Mouse (Mus musculus) gastrocnemius, postnatal 14 days (tissue): ENCODE measurements around the gene Il17rb. TPM values are rescaled to one million over a fixed set of nuclear protein-coding genes. Genes with fewer than 3 reads are reported as not detected.

ENCODE experiments used
- DNase-seq: peaks from one replicate; pipeline ENCODE4 v3.0.0; 2021; ENCODE audit warnings: mixed read lengths
- intact Hi-C: fragments of 180-260 bp; cut with DNase I; formaldehyde crosslinking; loops from one replicate; pipeline ENCODE4 v1.15.1; 2025; ENCODE audit warnings: low total_unique reads
- total RNA-seq, 2 experiments: library from RNA; stranded (reverse); gene quantifications; 2 replicates each; pipeline ENCODE4 v1.2.3; 2021

Il17rb gene
- total RNA-seq, 2 experiments from 2014 or later = 0.10 TPM; not detected in 1

DNA sequence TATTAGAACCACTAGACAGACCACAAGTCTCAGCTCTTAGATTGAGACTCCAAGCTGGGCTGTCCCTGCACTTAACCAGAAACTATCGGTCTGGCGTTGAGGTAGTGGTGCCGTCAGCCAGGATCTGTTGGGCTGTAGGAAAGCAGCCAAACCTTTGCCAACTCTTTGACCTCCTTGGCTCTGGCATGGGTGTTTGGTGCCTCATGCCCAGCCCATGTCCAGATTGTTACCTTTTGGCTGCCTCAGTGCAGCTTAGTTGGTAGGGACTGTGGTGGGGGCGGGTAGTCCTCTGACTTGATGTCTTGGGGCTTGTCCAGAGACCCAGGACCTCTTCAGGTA, 9.7 kb upstream of the Il17rb start:
- no peak for DNase-seq

GRCm38 (mm10) chr14:30017794-30018462, 9.2 kb upstream of the Il17rb start:
- no peak for DNase-seq
- intact Hi-C loops = no loop called here

More for the DNA sequence above, 9.7 kb upstream of the Il17rb start:
- intact Hi-C loops = no loop called here

- intact Hi-C loops = no loop called here
- DNase-seq = no peak
Observed at GRCm38 (mm10) chr14:30016666-30017065, 8.0 kb upstream of the Il17rb start.

DNA sequence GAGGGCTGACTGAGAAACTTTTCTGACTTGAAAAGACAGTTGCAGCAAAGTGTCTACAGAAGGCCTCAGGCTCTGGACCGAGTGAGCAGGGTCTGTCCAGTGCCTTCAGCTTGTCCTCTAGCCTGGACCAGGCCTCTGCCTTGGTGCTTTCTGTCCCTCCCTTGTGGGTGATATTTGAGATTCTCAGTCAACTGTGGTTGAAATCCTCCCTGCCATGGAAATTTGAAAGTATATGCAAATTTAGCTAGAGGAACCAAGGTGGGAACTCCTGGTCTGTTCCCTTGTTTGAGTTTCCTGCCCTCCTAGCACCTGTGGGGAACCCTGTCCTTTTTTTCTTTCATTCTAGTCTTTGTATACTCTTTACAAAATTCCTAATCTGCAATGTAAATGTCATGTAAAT, 6.3 kb upstream of the Il17rb start:
- intact Hi-C loops = no loop called here
- DNase-seq = no peak

DNA sequence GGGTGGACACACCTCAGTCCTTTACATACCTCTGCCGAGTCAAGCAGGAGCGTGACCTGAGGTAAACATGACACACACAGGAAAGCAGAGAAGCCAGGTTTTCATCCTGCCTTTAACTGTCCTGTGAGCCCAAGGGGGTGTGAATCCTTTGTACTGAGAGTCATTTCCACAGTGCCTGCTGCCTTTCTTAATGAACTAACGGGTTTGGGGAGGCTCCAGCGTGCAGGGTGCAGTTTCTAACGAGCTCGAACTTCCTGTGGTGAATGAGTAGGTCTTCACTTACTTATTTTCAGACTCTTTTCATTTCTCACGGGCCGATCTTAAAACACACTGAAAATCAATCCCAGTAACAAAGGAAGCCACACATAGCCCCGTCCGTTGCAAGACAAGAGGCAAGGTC, 5.8 kb upstream of the Il17rb start:
- intact Hi-C loops = no loop called here
- no peak for DNase-seq

DNA sequence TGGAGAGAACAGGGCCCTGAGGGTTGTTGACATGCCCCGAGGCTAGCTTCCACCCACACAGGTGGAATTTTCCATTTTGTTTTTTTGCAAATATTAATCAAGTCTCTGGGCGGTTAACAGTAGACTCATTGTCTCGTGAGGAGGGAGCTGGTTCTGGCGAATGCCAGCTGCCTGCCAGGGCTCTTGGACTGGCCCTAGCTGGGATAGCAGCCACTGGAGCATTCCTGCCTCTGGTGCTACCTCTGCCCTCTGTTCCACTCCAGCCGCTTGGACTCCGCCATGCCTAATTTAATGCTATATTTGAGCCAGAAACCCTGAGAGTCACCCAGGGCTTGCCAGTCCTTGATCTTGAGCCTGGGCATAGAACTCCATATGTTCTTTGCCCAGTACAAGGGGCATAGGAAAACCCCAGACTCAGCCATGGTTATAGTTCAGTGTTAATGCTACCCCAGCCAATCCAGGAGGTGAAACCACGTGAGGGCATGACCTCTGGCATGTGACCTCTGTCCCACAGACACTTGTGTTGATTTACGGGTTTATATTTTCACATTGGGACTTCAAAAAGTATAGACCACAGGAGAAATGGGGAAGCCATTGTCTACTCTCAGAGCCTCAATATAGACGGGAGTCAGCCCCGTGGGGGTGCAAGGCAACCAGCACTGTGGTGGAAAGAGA, 3.3 kb upstream of the Il17rb start:
- intact Hi-C loops = no loop called here
- DNase-seq = no peak

GRCm38 (mm10) chr14:30009864-30010560, 1.3 kb upstream of the Il17rb start:
- peak; percentile 69 for DNase-seq
- intact Hi-C loops = no loop called here

DNA sequence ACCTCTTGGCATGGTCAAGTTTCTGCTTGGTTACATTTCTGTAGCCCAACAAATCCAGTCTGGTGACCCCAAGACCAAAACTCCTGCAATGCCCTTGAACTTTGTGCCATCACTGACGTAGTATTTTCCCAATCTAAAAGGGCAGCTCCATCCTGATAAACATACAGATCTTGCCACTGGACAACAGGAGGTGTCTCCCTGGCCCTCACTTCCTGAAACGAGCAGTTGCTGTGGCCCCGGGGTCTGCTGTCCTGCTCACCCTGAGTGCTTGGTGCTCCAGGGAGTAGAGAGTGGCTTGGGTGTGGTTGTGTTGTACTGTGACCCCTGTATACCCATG, 9.3 kb downstream of the Il17rb start:
- intact Hi-C loops = no loop called here
- no peak for DNase-seq

DNA sequence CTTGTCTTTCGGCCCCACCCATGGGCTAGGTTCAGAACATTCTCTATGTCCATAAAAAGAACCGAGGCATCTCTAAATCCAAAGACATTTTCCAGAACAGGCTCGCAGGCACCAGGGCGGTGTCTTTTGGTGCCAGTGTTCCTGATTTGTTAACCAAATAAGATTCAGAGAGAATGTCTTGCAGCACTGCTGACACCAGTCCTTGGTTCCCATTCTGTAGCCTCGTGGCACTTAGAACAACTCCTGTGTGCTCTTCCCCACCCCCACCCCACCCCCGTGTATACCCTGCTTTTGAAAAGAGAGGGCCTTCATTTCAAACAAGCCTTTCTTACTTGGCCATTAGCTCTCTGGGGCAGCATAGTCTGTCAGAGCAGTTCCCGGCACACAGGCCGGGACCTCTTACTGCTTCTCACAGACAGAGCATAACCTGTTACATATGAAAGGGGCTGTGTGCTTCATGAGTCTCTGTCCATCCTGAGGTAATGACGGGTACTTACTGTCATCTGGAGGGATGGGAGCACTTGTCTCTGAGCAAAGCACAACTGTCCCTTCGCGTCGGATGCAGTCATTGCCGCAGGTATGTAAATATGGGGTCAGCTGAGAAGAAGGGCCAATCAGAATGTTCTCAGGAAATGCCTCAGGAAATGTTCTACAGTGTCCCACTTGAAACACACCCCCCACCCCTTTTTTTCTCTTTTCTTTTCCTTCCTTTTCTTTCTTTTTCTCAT, 9.8 kb downstream of the Il17rb start:
- no peak for DNase-seq

GRCm38 (mm10) chr14:29997345-29997744, 11.4 kb downstream of the Il17rb start:
- no peak for DNase-seq
- intact Hi-C loops = no loop called here

More for the DNA sequence above, 9.8 kb downstream of the Il17rb start:
- intact Hi-C loops = no loop called here

DNA sequence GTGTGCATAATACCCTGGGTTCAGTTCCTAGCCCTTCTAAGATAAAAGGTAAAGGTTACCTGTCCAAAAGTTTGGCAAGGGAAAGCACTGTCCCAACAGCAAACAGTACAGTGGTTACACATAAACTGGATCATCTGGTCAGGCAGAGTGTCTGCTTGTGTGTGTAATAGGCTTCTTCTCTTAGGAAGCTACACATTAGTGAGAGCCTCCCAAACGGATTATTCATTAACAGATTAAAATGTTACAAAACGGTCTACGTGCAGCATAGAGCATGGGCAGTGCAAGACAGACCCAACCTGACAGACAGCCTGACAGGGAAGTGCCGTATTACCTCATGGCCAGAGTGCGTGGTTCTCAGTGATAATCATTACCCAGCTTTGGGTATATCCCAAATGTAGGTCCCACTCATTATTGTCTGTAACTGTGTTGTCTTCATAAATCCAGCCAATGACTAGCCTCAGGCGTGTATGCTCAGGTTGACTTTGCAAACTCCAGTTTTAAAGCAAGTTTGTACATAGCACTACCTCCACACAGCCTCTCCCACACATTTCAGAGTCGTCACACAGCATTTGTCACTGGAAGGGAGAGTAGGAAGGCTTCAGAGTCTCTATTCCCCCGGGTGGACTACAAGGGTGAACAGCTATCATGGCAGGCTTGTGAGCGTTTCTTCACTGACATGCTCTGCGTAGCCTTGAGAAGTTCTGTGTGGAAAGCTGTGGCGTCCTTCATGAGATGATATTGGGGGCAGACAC, 12.5 kb downstream of the Il17rb start:
- DNase-seq = no peak
- intact Hi-C loops = no loop called here

- no peak for DNase-seq
- intact Hi-C loops = no loop called here
Observed at GRCm38 (mm10) chr14:29994976-29995375, 13.7 kb downstream of the Il17rb start.

GRCm38 (mm10) chr14:29988337-29988736, 20.4 kb downstream of the Il17rb start:
- no peak for DNase-seq
- intact Hi-C loops = no loop called here

- intact Hi-C loops = no loop called here
- DNase-seq = no peak
Observed at GRCm38 (mm10) chr14:29987739-29988138, 21.0 kb downstream of the Il17rb start.

DNA sequence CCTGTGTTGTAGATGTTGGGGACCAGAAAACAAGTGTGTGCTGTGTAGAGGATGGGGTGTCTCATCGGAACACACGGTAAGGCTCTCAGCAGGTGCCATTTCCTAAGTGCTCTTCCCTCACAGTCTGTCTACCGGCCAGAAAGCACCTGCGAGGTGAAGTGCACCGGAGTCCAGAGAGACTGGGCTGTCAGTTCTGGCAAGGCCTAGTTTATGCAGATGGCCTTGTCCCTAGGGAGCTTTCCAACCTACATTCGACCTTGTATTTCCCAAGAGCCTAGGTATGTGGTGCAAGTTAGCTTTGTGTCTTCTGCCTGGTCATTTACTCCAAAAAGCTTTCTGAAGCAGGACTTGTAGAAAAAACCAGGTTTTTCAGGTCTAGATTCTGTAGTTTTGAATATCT, 21.4 kb downstream of the Il17rb start:
- no peak for DNase-seq
- intact Hi-C loops = no loop called here

DNA sequence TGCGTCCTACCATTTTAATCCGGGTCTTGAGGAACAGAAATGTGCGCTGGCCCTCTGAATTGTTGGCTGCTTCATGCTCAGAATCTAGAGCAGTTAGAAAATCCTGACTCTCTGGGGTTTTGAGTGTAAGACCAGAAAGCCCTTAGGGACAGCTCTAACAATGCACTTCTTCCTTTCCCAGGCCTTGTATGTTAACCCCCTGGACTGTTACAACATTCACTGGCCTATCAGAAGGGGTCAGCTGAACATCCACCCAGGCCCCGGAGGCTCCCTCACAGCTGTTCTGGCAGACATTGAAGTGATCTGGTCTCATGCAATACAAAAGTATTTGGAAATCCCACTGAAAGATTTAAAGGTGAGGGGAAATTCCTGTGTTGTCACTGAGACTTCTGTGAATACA, 22.6 kb downstream of the Il17rb start:
- DNase-seq = no peak
- intact Hi-C loops = no loop called here

GRCm38 (mm10) chr14:29980447-29981205, 28.1 kb downstream of the Il17rb start:
- intact Hi-C loops = no loop called here
- no peak for DNase-seq

DNA sequence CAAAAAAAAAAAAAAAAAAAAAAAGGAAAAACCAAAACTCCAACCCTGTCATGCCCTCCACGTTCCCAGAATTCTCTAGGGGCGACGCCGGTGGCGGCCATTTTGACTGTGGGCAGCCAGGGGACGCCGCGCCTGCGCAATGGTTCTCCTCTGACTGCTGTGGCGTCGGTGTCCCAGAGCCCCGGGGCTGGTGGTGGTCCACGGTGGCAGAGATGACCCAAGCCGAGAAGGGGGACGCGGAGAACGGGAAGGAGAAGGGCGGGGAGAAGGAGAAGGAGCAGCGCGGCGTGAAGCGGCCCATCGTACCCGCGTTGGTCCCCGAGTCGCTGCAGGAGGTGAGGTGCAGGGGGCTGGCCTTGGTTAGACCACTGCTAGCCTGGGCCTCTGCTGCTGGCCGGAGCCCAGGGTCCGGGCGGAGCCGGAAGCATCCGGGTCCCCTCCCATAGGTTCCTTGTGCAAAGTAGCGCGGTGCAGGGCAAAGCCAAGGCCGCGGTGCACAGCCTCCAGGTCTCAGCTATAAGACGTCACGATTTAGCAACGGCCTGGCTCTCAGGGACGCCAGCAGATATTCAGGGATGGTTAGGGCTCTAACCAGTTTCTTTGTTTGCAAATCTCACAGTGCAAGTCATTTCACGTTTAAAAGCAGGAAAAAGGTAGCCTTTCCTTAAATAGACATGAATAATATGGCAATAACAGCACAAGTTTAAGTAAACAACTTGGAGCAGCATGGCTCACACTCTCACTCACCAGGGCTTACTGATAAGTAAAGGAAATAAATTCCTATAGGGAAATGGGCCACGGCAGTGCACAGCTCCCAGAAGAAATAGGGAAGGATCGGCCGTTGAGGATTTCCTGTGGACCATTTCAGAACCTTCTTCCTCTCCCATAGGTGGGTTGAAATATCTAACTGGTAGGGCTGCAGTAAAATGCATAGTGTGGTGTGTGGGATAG, 30.2 kb downstream of the Il17rb start, which contains the start of gene Actr8:
Gene Actr8 (plus strand): TSS at position 84 of the 951 bp plus-strand sequence.
- intact Hi-C loops = no loop called here
- DNase-seq = peak; percentile 93
